Mouse (Mus musculus) adipocyte (in vitro differentiated cells): Measurements from ENCODE around the gene Olfr574.

Source experiments
- DNase-seq: peaks from one replicate; pipeline ENCODE4 v3.0.0-alpha.2; 2016; ENCODE audit warnings: low spot score

Gene Olfr574

DNA sequence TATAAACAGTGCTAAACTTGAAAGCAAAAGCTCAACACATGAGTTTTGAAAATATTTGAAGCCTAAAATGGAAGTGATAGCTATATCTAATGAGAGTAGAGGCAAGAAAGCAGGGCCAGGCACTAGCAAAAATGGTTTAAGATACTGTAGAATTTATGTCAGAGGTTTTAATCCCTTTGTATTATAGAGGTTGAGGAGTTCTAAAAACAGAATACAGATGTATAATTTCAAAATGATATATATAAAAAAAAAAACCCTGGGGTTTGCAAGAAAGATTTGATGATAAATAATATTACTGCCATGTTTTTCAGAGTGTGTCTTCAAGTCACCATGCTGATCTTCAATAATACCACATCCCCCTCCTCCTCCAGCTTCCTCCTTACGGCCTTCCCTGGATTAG is at the start of gene Olfr574:
Olfr574 (plus strand) TSS at position 301 of the 400 bp plus-strand sequence.
- DNase-seq: no peak

DNA sequence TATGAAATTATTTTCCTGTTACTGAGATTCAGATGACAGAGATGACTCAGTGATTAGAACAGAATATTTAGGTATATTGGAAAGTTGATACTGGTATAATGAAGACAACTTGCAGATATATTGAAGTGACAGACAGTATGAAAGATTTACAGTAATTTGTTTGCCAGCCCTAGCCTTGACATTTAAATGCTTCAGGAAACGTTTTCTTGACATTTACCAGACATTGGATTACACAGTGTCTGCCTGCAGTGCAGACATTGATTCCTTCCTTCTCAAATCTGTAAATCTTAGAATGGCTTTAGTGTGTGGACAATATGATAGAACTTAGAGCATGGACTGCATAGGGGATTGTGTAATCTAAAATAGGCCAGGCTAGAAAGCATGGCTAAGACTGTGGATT is 33.0 kb upstream of the Olfr574 start:
- DNase-seq: no peak

DNA sequence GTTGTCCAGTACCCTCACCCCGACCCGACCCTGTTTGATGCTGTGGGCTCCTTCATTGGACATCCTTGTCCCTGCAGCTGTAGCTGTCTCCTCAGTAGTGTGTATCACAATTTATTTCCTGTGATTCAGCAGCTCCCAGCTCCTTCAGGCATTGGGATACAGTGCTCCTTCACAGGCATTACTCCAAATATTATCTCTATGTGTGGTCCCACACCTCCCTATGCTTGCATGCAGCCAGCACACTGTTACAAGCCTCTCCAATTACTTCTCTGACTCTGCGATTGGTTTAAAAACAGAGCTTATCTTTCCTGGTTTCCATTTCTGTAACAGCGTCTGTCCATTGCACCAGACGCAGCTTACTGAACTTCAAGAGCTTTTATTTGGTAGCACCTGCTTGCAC is 31.9 kb upstream of the Olfr574 start:
- DNase-seq: no peak

DNA sequence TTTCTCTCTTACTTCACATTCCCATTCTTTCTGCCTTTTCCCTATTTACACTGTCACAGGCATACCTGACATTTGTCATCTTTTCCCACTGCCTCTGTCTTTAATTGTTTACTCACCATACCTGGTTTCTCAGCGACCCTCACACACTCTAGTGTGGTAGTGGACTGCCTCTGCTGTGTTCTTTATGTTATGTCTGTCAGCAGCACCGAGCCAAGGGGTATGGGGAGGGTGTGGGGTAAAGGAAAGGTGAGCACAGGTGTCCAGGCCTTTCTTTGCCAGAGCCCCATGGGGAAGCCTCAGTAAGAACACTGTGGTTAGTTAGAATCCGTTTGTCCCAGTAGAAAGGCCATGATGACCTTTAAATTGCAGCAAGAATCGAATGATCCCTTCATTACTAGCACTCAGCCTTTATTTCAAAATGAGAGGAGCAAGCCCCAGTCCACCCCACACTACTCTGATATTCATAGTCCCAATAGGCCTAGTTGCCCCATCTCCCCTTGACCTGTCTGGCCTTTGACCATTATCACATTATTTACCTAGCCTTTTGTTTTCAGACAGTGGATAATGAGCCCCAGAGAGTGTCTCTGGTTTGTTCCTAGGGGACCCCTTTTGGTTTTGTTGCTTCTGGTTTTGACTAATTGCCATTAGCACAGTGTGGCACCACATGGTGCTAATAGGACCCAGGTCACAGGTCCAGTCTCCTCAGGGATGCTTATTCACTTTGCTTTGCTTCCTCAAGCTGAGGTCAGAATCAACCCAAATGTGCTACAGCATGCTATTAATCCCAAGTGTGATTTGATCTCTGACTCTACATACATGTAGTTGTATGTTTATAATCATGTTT is 31.0 kb upstream of the Olfr574 start, which contains the start of gene Olfr571:
Olfr571 (minus strand) TSS at position 505 of the 844 bp plus-strand sequence.
- DNase-seq: no peak

DNA sequence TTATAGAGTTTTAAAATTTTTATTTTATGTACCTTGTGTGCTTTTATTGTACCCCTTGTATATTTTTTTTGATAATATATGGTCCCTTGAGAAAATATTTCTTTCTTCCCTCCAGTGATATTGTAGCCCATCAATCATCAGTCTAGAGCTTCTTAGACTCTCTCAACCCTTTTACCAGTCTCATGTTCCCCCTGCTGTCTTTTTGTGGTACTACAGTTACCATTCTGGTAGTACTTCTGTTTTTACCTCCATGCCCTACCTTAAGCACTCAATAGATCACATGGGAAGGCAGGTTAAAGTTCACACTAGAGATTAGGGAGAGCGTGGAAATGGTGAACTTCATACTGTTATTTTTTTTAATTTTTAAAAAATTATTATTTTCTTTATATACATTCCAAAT is 28.6 kb upstream of the Olfr574 start:
- peak; percentile 70 for DNase-seq

DNA sequence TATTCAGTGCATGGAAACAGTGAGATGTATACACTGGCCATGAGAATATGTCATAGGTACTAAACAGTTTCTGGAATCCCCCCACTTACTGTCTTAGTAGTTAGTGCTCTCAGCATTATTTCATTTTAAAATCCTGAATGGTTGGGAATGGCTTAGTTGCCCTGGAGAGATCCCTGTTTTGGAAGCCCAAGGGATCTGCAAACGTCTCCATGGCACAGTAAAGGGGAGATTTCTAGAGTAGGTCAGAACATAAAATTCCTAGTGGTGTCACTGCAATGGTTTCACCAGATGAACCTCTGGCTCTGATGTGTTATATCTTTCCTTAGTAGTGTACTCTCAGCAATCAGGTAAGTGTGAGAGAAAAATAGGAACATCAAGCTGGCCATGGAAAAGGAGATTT is 24.2 kb upstream of the Olfr574 start, which contains the start of gene Olfr572:
Olfr572 (plus strand) TSS at position 301 of the 400 bp plus-strand sequence.
- no peak for DNase-seq

DNA sequence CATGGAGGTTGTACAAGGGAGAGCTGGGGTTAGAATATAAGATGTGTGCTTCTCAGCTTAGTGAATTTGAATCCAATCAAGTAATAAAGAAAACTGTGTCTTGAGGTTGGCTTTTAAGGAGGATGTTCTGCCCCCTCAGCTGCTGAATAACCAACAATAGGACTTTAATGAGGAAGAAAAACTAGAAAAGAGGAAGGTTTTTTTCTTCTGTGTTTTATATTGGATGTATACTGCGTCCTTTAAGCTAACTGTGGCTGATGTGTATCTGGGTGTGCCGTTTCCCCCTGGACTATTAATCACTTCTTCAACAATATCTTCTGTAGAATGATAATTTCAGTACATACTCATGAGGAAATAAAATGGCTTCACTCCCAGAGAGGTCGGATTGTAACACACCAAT is 21.2 kb upstream of the Olfr574 start:
- DNase-seq: no peak

DNA sequence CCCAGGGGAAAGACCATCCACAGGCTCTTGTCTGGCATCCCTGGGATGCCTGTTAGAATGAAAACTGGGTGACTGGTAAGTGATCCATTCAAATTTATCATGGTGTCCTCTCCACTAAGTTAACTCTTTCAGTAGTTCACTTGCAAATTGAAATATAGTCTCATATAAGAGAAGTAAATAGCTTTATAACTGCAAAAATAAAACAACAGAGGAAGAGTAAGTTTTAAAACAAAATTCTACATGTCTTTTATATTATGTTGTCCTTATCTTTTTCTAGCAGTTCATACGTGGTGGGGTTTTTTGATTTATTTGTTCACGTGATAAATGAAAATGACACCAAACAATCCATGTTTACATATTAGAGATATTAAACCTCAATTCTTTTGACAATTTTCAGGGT is 5.8 kb upstream of the Olfr574 start, which contains the start of gene Olfr573-ps1:
Olfr573-ps1 (minus strand) TSS at position 101 of the 400 bp plus-strand sequence.
- DNase-seq: no peak

DNA sequence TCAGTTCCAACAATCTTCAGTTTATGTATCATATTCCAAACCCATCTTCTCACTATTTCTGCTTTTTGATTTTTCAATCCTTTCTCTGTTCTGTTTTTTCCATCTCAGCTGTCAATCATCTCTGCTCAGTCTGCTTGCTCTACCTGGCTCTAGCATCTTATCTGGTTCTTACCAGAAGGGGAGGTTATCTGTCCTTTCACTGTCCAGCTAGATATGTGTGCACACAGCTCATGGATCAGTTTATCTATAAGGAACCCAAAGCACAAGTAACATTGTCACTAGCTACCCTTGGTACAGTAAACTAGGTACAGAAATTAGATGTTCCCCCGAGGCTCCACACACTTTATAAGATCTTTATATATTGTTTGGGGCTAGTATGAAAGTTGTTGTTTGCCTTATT is 4.8 kb upstream of the Olfr574 start:
- no peak for DNase-seq

DNA sequence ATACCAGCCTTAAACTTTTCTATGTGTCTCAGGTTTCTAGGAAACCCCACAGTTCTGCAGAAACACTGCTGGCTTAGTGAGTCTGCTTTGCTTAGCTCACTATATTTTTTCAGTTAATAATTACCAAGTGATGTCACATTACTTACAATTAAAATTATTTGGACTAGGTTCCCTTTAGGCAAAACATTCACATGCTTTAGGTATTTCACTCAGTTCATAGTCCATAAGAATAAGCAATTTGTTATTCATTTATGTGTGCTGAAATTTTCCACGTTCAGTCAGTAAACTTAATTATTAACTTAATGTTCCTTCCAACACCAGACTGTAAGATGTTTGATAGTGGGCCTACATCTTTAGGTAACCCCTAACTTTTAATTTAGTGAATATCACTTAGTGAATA is 2.5 kb downstream of the Olfr574 start:
- no peak for DNase-seq

DNA sequence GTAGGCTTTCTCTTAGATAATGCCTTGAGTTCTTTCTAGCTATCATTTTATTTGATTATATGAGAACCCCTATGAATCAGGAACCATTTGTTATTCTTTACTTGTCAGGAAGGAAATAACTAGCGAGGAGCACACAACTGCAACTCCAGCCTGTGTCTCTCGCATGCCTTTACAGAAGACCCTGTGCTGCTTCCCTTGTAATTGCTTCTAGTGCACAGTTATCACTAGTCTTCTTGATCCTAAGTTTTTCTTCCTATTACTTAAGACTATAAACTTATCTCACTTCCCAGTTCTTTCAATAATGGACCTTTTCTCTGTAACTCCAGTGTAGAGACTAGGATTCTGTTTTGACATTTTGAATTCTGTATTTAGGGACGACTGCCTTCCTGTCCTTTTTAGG is 9.9 kb downstream of the Olfr574 start:
- no peak for DNase-seq

DNA sequence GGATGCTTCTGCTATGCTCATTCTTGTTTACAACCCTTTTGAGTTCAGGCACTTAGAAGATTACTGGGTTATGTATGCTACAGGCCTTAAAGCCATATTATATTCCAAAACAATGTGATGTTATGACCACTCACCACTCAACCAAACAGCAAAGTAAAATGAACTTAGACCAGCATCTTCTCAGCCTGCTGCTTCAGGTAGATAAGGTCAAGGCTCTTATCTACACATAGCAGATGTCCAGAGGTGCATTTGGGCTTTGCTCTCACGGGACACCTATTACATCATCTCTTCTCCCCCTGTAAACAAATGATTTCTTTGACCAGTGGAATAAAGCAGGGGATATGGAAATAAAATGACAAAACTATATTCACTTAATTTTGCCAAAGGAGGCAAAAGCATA is 10.3 kb downstream of the Olfr574 start, which contains the start of gene Olfr575:
Olfr575 (minus strand) TSS at position 183 of the 400 bp plus-strand sequence.
- DNase-seq: no peak

DNA sequence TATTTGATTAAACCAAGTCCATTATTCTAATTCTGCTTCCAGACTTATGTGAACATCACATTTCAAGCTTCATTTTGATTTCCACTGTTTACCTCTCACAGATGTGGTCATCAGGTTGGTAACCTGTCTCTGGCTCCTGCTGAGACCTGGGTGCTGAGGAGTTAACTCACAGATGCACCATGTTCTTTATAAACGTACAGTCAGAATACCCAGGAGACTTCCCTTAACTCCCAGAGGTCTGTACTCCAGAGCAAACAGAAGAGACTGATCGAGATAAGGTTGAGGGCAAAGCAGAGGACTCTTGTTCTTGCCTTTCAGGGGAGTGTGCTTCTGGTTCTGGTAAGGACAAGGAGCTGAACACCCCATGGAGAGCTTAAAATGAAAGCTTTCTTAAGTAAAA is 14.1 kb downstream of the Olfr574 start, which contains the start of gene Olfr576:
Olfr576 (plus strand) TSS at position 301 of the 400 bp plus-strand sequence.
- no peak for DNase-seq

DNA sequence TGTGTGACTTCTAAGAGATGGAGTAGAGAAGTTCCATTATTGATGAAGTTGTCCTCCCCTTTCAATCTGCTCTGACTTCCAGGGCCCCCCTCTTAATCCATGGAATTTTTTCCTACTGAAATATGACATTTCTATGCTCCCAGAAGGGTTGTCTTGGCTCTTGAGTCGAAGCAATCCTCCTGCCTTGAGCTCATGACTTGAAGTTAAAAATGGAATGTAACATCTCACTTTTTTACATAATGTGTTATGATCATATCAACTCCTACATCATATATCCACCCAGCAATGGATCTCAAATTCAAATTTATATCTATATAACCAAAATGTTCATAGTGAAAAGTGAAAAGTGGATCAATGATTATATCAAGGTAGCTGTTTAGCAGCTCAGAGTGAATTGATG is 26.1 kb downstream of the Olfr574 start:
- no peak for DNase-seq

DNA sequence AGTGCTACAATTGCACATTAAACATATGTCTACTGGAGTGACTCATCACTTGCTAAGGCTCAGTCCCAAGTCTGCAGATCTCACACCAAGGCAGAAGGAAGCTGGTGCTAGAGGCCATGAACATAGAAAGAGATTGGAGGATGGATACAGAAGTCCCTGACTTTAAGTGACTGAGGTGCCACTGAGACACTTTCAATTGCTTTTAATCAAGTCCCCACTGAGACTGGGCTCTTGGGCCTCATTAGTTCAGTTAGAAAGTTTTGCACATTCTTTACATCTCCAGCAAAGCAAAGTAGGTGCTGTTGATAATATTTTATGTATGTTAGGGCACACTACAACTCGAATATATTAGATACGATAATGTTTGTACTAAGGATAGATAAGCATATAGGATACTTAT is 27.6 kb downstream of the Olfr574 start, which contains the start of gene Olfr577:
Olfr577 (minus strand) TSS at position 101 of the 400 bp plus-strand sequence.
- DNase-seq: no peak

DNA sequence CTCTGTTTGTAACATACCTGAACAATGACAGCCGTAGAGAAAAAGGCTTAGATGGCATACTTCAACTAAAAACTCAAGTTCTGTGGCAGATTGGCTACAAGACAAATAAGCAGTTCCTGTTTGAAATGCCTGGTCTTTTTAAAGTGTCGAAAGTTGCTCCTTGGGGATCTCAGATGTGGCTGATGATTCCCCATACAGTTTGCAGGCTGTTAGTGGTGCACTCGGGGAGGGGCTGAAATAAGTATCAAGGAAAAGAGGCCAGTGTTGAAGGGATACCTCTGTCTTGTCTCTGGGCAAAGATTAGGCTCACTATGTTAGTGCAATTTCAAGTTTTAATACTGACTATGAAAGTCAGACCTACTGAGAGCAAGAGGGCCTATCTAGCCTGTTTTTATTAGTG is 41.0 kb downstream of the Olfr574 start, which contains the start of gene Olfr578:
Olfr578 (minus strand) TSS at position 101 of the 400 bp plus-strand sequence.
- no peak for DNase-seq
